Mouse (Mus musculus): ENCODE measurements around the gene Btrc. TPM values are rescaled to one million over a fixed set of nuclear protein-coding genes. Genes with fewer than 3 reads are reported as not detected.
A peak's percentile ranks its signal among the peaks of the same experiment; 100 is the strongest.

Gene Btrc
- total and polyA plus RNA-seq, 2 experiments from 2014 or later = 21.9 to 28.5 TPM

DNA sequence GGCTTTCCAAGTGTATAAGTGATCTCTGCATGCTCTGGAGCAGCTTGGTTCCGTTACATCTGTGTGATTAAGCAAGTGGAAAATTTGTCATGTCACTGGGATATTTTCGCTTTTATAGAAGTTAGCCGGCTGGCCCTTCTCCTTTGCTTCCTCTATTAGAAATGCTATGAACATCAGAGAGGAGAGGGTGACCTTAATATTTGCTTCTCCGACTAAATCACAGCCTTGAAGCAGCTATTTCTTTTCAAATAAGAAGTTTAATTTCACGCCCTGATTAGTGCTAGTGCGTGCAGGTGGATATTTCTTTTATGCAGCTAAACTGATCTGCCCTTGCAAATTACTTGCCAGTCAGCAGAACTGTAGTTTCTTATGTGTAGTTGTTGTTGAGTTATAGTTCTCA, 25.0 kb downstream of the Btrc start:
- ATAC-seq (ENCODE audit: insufficient read depth, low read depth) (no peak), DNase-seq (ENCODE audit: low spot score) (no peak)
- no peak for TF ChIP-seq EP300 (IDR thresholded peaks at IDR 0.05; ENCODE audit: low read depth)
- no peak for TF ChIP-seq CTCF (IDR thresholded peaks at IDR 0.05; ENCODE audit: low read depth)
- 81% methylated on average over 6 of the region's 6 CpGs for WGBS
- Histone ChIP-seq H3K36me3 (replicated peaks; ENCODE audit: control insufficient read depth, insufficient read depth, low read length) (peaks cover 5% of the 10 kb centered on the region; the same call in 1 of the 2 replicates), H3K4me1 (ENCODE audit: control insufficient read depth, insufficient read depth) (no peaks in the 10 kb centered on the region), H3K4me2 (ENCODE audit: low read depth, low read length) (no peak overlapping the region), H3K27me3 (ENCODE audit: control insufficient read depth, insufficient read depth, low read length) (no peaks in the 10 kb centered on the region), H3K27ac (ENCODE audit: low read depth) (no peak overlapping the region), H3K9ac (replicated peaks; ENCODE audit: low read depth, low read length) (no peak overlapping the region), H3K9me3 (replicated peaks; ENCODE audit: control insufficient read depth, low read length) (no peaks in the 10 kb centered on the region), H3K4me3 (ENCODE audit: low read depth, low read length) (no peak overlapping the region)

GRCm38 (mm10) chr19:45394078-45394477, 30.5 kb downstream of the Btrc start:
- WGBS = 81% methylated on average over 7 of the region's 7 CpGs
- Histone ChIP-seq H3K9ac (replicated peaks; ENCODE audit: low read depth, low read length) (no peak overlapping the region), H3K4me1 (ENCODE audit: control insufficient read depth, insufficient read depth) (no peaks in the 10 kb centered on the region), H3K9me3 (replicated peaks; ENCODE audit: control insufficient read depth, low read length) (no peaks in the 10 kb centered on the region), H3K36me3 (replicated peaks; ENCODE audit: control insufficient read depth, insufficient read depth, low read length) (no peaks in the 10 kb centered on the region), H3K27me3 (ENCODE audit: control insufficient read depth, insufficient read depth, low read length) (no peaks in the 10 kb centered on the region), H3K27ac (ENCODE audit: low read depth) (no peak overlapping the region), H3K4me2 (ENCODE audit: low read depth, low read length) (no peak overlapping the region), H3K4me3 (ENCODE audit: low read depth, low read length) (no peak overlapping the region)
- DNase-seq (ENCODE audit: low spot score) (no peak), ATAC-seq (ENCODE audit: insufficient read depth, low read depth) (no peak)
- TF ChIP-seq EP300 (IDR thresholded peaks at IDR 0.05; ENCODE audit: low read depth) = no peak
- no peak for TF ChIP-seq CTCF (IDR thresholded peaks at IDR 0.05; ENCODE audit: low read depth)

DNA sequence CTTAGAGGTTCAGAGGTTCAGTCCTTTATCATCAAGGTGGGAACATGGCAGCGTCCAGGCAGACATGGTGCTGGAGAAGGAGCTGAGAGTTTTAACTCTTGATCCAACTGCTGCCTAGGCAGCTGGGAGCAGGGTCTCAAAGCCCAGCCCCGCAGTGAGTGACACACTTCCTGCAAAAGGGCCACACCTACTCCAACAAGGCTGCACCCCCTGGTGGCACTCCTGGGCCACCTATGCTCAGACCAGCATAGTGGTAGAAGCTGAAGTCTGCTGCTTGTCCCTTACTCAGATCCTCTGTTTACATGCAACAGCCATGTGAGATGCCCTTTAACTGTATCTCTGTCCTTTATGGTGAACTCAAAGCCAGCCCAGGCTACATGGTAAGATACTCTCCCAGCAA, 47.5 kb downstream of the Btrc start:
- H3K36me3 ChIP-seq (replicated peaks; ENCODE audit: control insufficient read depth, insufficient read depth, low read length) = no peaks in the 10 kb centered on the region
- 46% methylated on average over 2 of the region's 2 CpGs for WGBS
- ATAC-seq (ENCODE audit: insufficient read depth, low read depth) = no peak
- no peaks in the 10 kb centered on the region for H3K4me1 ChIP-seq (ENCODE audit: control insufficient read depth, insufficient read depth)
- no peak overlapping the region for H3K27ac ChIP-seq (ENCODE audit: low read depth)
- DNase-seq (ENCODE audit: low spot score) = no peak
- no peaks in the 10 kb centered on the region for H3K27me3 ChIP-seq (ENCODE audit: control insufficient read depth, insufficient read depth, low read length)
- TF ChIP-seq EP300 (IDR thresholded peaks at IDR 0.05; ENCODE audit: low read depth) (no peak), CTCF (IDR thresholded peaks at IDR 0.05; ENCODE audit: low read depth) (peak; percentile 15; the same call in 1 of the 2 replicates)
- H3K9me3 ChIP-seq (replicated peaks; ENCODE audit: control insufficient read depth, low read length) = no peaks in the 10 kb centered on the region
- H3K9ac ChIP-seq (replicated peaks; ENCODE audit: low read depth, low read length) = no peak overlapping the region
- H3K4me3 ChIP-seq (ENCODE audit: low read depth, low read length) = no peak overlapping the region
- H3K4me2 ChIP-seq (ENCODE audit: low read depth, low read length) = no peak overlapping the region

GRCm38 (mm10) chr19:45412694-45413093, 49.2 kb downstream of the Btrc start:
- Histone ChIP-seq H3K4me3 (ENCODE audit: low read depth, low read length) (no peak overlapping the region), H3K4me2 (ENCODE audit: low read depth, low read length) (no peak overlapping the region), H3K27me3 (ENCODE audit: control insufficient read depth, insufficient read depth, low read length) (no peaks in the 10 kb centered on the region), H3K27ac (ENCODE audit: low read depth) (no peak overlapping the region), H3K9me3 (replicated peaks; ENCODE audit: control insufficient read depth, low read length) (no peaks in the 10 kb centered on the region), H3K36me3 (replicated peaks; ENCODE audit: control insufficient read depth, insufficient read depth, low read length) (no peaks in the 10 kb centered on the region), H3K4me1 (ENCODE audit: control insufficient read depth, insufficient read depth) (no peaks in the 10 kb centered on the region), H3K9ac (replicated peaks; ENCODE audit: low read depth, low read length) (no peak overlapping the region)
- TF ChIP-seq EP300 (IDR thresholded peaks at IDR 0.05; ENCODE audit: low read depth) (no peak), CTCF (IDR thresholded peaks at IDR 0.05; ENCODE audit: low read depth) (no peak)
- ATAC-seq (ENCODE audit: insufficient read depth, low read depth) (no peak), DNase-seq (ENCODE audit: low spot score) (no peak)
- WGBS = 89% methylated on average over 3 of the region's 3 CpGs

DNA sequence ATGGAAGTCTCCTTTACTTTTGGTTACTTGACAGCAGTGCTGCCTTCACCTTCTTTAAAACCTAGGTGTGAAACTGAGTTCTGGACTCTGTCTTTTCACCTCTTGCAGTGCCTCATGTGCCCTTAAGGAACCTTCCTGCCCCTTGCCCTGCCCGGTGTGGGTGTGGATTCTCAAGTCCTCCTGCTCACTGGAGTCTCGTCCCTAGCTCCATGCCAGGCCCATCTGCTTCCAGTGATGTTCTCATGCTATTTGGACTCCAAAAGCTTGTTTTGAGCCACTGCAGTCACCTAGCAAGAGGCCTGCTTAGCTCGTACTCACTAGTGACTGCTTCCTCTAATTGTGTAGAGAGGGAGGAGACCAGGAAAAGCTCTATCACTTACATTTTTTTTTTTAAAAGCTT, 50.4 kb downstream of the Btrc start:
- H3K27ac ChIP-seq (ENCODE audit: low read depth) = peak overlapping the region; percentile 53; the same call in 1 of the 2 replicates

DNA sequence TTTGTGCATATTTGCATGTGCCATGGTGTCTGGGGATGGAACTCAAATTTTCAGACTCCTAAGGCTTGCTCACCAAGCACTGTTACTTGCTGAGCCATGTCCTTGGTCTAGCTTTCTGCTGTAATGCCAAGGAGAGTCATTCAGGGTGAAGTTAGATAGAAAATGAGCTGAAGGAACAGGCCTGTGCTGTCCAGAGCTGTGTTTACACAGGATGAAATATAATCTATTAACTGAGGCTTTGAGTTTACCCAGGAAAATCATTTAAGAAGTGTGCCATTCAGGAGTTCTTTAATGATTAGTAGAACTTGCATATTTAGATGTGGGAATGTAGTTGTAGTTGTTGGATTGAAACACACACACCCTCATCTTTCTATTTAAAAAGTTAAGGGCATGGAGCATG, 54.1 kb downstream of the Btrc start:
- Histone ChIP-seq H3K9me3 (replicated peaks; ENCODE audit: control insufficient read depth, low read length) (no peaks in the 10 kb centered on the region), H3K4me3 (ENCODE audit: low read depth, low read length) (no peak overlapping the region), H3K4me2 (ENCODE audit: low read depth, low read length) (no peak overlapping the region), H3K27me3 (ENCODE audit: control insufficient read depth, insufficient read depth, low read length) (no peaks in the 10 kb centered on the region), H3K27ac (ENCODE audit: low read depth) (no peak overlapping the region), H3K4me1 (ENCODE audit: control insufficient read depth, insufficient read depth) (no peaks in the 10 kb centered on the region), H3K36me3 (replicated peaks; ENCODE audit: control insufficient read depth, insufficient read depth, low read length) (no peaks in the 10 kb centered on the region), H3K9ac (replicated peaks; ENCODE audit: low read depth, low read length) (no peak overlapping the region)
- ATAC-seq (ENCODE audit: insufficient read depth, low read depth) (no peak), DNase-seq (ENCODE audit: low spot score) (no peak)
- TF ChIP-seq CTCF (IDR thresholded peaks at IDR 0.05; ENCODE audit: low read depth) = no peak
- TF ChIP-seq EP300 (IDR thresholded peaks at IDR 0.05; ENCODE audit: low read depth) = no peak

More for the DNA sequence above, 50.4 kb downstream of the Btrc start:
- Histone ChIP-seq H3K4me1 (ENCODE audit: control insufficient read depth, insufficient read depth) (no peaks in the 10 kb centered on the region), H3K36me3 (replicated peaks; ENCODE audit: control insufficient read depth, insufficient read depth, low read length) (no peaks in the 10 kb centered on the region), H3K9me3 (replicated peaks; ENCODE audit: control insufficient read depth, low read length) (no peaks in the 10 kb centered on the region), H3K4me3 (ENCODE audit: low read depth, low read length) (no peak overlapping the region), H3K9ac (replicated peaks; ENCODE audit: low read depth, low read length) (no peak overlapping the region), H3K27me3 (ENCODE audit: control insufficient read depth, insufficient read depth, low read length) (no peaks in the 10 kb centered on the region), H3K4me2 (ENCODE audit: low read depth, low read length) (no peak overlapping the region)
- no peak for DNase-seq (ENCODE audit: low spot score)
- WGBS = 56% methylated on average over 3 of the region's 3 CpGs
- TF ChIP-seq EP300 (IDR thresholded peaks at IDR 0.05; ENCODE audit: low read depth) (no peak), CTCF (IDR thresholded peaks at IDR 0.05; ENCODE audit: low read depth) (no peak)
- ATAC-seq (ENCODE audit: insufficient read depth, low read depth) = no peak
